Mouse (Mus musculus) myocyte (in vitro differentiated cells): ENCODE measurements around the gene Smtn.

ENCODE experiments used
- CEBPB ChIP-seq: IDR thresholded peaks from 2 replicates; pipeline ENCODE4 v1.6.1; 2011; ENCODE audit warnings: mild to moderate bottlenecking, moderate library complexity; ENCODE audit not compliant: poor library complexity, insufficient read depth, severe bottlenecking
- E2F4 ChIP-seq: IDR thresholded peaks from one replicate; pipeline ENCODE4 v1.6.1; 2011; ENCODE audit warnings: mild to moderate bottlenecking, control low read depth, moderate library complexity; ENCODE audit not compliant: insufficient read depth
- MAX ChIP-seq: IDR thresholded peaks from one replicate; pipeline ENCODE4 v1.6.1; 2011; ENCODE audit warnings: low read depth, mild to moderate bottlenecking, control low read depth
- MYOD1 ChIP-seq, 3 experiments: IDR thresholded peaks; one replicate each; pipeline ENCODE4 v1.6.1; 2011; ENCODE audit warnings: control low read depth in 2 of 3, low read depth in 2 of 3, mild to moderate bottlenecking in 2 of 3, moderate library complexity in 1 of 3; ENCODE audit not compliant: insufficient read length in 2 of 3, control insufficient read depth in 1 of 3
- MYOG ChIP-seq, 3 experiments: IDR thresholded peaks; one replicate each; pipeline ENCODE4 v1.6.1; 2011; ENCODE audit warnings: control low read depth in 2 of 3, low read depth in 2 of 3, mild to moderate bottlenecking in 2 of 3; ENCODE audit not compliant: insufficient read length in 2 of 3, control insufficient read depth in 1 of 3, insufficient read depth in 1 of 3
- POLR2A ChIP-seq: IDR thresholded peaks from one replicate; pipeline ENCODE4 v1.6.1; 2011; ENCODE audit warnings: low read depth, mild to moderate bottlenecking, control low read depth, moderate library complexity; ENCODE audit not compliant: insufficient read length
- SRF ChIP-seq: IDR thresholded peaks from one replicate; pipeline ENCODE4 v1.6.1; 2011; ENCODE audit warnings: low read depth; ENCODE audit not compliant: control insufficient read depth, insufficient read length
- TCF12 ChIP-seq: IDR thresholded peaks from one replicate; pipeline ENCODE4 v1.6.1; 2011; ENCODE audit warnings: mild to moderate bottlenecking, control low read depth; ENCODE audit not compliant: poor library complexity, insufficient read depth, severe bottlenecking
- USF1 ChIP-seq: IDR thresholded peaks from one replicate; pipeline ENCODE4 v1.6.1; 2011; ENCODE audit warnings: low read depth, mild to moderate bottlenecking, control low read depth, moderate library complexity

DNA sequence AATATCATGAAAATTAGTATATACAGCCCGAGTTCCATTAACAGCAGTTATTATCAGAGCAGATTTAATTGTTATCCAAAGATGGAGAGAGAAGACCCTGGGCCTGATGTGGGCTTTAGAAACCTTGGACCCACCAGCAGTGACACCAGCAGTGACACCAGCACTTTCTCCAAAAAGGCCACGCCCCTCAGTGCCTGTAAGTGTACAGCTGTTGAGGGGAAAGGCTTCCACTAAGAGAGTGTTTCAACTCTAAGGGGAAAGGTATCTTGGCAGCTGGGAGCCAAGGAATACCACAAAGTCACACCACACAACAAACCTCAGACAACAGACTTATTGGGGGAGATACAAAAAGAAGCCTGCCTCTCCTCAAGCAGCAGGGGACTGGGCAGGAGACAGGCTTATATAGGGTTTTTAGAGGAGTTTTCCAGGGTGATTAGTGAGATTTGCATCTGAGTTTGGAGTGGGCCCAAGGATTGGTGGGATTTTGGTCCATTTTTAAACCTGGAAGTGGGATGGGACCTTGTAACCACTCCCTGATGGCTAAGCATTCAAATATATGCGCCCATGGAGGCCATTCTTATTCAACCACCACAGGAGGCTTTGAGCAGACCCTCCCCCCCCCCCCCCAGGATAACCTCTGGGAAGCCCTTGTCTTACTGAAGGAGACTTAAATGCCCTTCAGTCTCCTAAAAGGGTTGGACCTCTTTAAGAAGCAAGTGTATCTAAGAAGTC, 8.3 kb upstream of the Smtn start:
- TF ChIP-seq MAX (no peak), POLR2A (no peak), TCF12 (no peak), CEBPB (no peak), MYOD1 (IDR thresholded peaks at IDR 0.05; ENCODE audit: control insufficient read depth in 1 of 3, insufficient read length in 2 of 3, low read depth in 2 of 3) (peak in 1 of 3 experiments; percentile 50), E2F4 (no peak), USF1 (no peak), MYOG (IDR thresholded peaks at IDR 0.05; ENCODE audit: control insufficient read depth in 1 of 3, insufficient read depth in 1 of 3, insufficient read length in 2 of 3, low read depth in 2 of 3) (peak in 1 of 3 experiments; percentile 52), SRF (no peak)
